Mouse (Mus musculus) liver, adult 2 months (tissue): ENCODE data around the gene Cyp2c23. TPM values are rescaled to one million over a fixed set of nuclear protein-coding genes. Genes with fewer than 3 reads are reported as not detected.

ENCODE experiments used
- DNase-seq: peaks from one replicate; pipeline ENCODE4 v3.0.0-alpha.2; 2011; ENCODE audit warnings: low read depth, low spot score; ENCODE audit errors: extremely low read depth
- H3K27ac ChIP-seq: fragments of 200-500 bp; replicated peaks from 2 replicates; pipeline ENCODE4 v1.5.1; 2012; ENCODE audit warnings: low read depth, mild to moderate bottlenecking, control low read depth, inconsistent platforms, low read length; ENCODE audit not compliant: insufficient read depth
- H3K27me3 ChIP-seq: fragments of 200-500 bp; 2 replicates; pipeline ENCODE4 v1.6.1; 2012; ENCODE audit warnings: mild to moderate bottlenecking, moderate library complexity, low read length, inconsistent platforms; ENCODE audit not compliant: control insufficient read depth, insufficient read depth
- H3K36me3 ChIP-seq: fragments of 200-500 bp; 2 replicates; pipeline ENCODE4 v1.6.1; 2012; ENCODE audit warnings: low read length, inconsistent platforms; ENCODE audit not compliant: control insufficient read depth, insufficient read depth
- H3K4me1 ChIP-seq: fragments of 200-500 bp; 2 replicates; pipeline ENCODE4 v1.6.1; 2011; ENCODE audit warnings: low read length; ENCODE audit not compliant: control insufficient read depth, insufficient read depth
- H3K4me3 ChIP-seq: fragments of 200-500 bp; 2 replicates; pipeline ENCODE4 v1.5.1; 2011; ENCODE audit warnings: low read depth, mild to moderate bottlenecking, control low read depth, low read length, moderate library complexity; ENCODE audit not compliant: insufficient read depth
- H3K79me2 ChIP-seq: fragments of 200-500 bp; 2 replicates; pipeline ENCODE4 v1.6.1; 2012; ENCODE audit warnings: inconsistent platforms, mild to moderate bottlenecking, low read length, moderate library complexity; ENCODE audit not compliant: control insufficient read depth, insufficient read depth
- H3K9ac ChIP-seq: fragments of 200-500 bp; 2 replicates; pipeline ENCODE4 v1.6.1; 2012; ENCODE audit warnings: low read depth, mild to moderate bottlenecking, control low read depth, inconsistent platforms, low read length
- CTCF ChIP-seq: fragments of 200-500 bp; IDR thresholded peaks from 2 replicates; pipeline ENCODE4 v1.5.1; 2011; ENCODE audit warnings: low read depth, low read length, control low read depth
- POLR2A ChIP-seq: fragments of 200-500 bp; IDR thresholded peaks from 2 replicates; pipeline ENCODE4 v1.6.1; 2011; ENCODE audit warnings: low read length, control low read depth; ENCODE audit not compliant: insufficient read depth; ENCODE audit errors: extremely low read depth
- WGBS: fragments of 180-500 bp; shearing (Covaris S2); methylation state at CpG from one replicate; pipeline ENCODE4 v1.1.7; 2018; 5-methylcytosine and 5-hydroxymethylcytosine counted together
- polyA plus RNA-seq: library from polyadenylated mRNA; depleted of rRNA; stranded (reverse); fragments of >200 nt; gene quantifications from 2 replicates; pipeline ENCODE4 v1.2.3, GENCODE M21; 2012
- total RNA-seq: library from RNA; depleted of rRNA; stranded (reverse); fragments of >200 nt; gene quantifications from 2 replicates; pipeline ENCODE4 v1.2.3, GENCODE M21; 2014

Cyp2c23 gene
- total and polyA plus RNA-seq, 2 experiments: 233 to 262 TPM

DNA sequence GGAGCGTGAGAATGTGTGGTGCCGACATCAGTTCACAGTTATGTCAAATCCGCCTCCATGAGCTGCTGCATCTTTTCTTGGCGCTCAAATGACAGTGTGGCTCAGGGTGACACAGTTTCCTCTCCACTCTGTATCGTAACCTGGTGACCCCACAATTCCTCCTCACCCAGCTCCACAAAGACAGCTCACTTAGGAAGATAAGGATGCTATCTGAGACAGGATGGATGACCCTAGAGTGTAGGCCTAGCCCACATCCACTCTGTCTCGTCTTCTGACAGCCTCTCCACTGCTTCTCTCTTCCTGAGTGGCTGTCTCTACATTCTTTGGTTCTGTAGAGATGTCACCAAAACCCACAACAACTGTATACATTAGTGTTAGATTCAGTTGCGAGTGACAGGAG lies 33.6 kb downstream of the Cyp2c23 start:
- no peaks in the 10 kb centered on the region for H3K27me3 ChIP-seq
- H3K9ac ChIP-seq: no peak overlapping the region
- TF ChIP-seq CTCF: no peak
- TF ChIP-seq POLR2A: no peak
- DNase-seq: no peak
- WGBS: 72% methylated on average over 7 of the region's 7 CpGs
- H3K4me1 ChIP-seq: peaks cover 12% of the 10 kb centered on the region
- H3K36me3 ChIP-seq: no peaks in the 10 kb centered on the region
- H3K4me3 ChIP-seq: no peak overlapping the region
- H3K79me2 ChIP-seq: no peaks in the 10 kb centered on the region
- H3K27ac ChIP-seq: no peak overlapping the region

DNA sequence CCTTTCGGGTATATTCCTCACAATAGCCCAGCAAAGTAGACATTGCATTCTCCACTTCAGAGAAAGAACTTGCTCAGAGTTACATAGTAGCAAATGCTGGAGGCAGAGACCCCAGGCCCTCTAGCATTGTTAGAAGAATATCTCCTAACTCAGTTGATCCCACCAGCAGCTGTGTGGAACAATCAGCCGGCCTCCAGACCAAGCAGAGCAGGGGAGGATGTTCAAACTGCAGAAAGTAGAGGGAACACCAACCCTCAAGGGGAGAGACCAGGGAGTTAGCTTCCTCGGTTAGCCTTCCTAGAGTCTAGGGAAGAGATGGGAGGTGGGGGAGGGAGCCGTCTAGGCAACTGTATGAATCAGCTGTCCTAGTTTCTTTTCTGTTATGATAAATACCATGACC lies 36.5 kb downstream of the Cyp2c23 start:
- H3K4me3 ChIP-seq: no peak overlapping the region
- H3K4me1 ChIP-seq: no peaks in the 10 kb centered on the region
- H3K79me2 ChIP-seq: no peaks in the 10 kb centered on the region
- no peaks in the 10 kb centered on the region for H3K27me3 ChIP-seq
- DNase-seq: no peak
- no peaks in the 10 kb centered on the region for H3K36me3 ChIP-seq
- no peak overlapping the region for H3K9ac ChIP-seq
- WGBS: 85% methylated on average over 4 of the region's 4 CpGs
- TF ChIP-seq POLR2A (no peak), CTCF (no peak)
- no peak overlapping the region for H3K27ac ChIP-seq

DNA sequence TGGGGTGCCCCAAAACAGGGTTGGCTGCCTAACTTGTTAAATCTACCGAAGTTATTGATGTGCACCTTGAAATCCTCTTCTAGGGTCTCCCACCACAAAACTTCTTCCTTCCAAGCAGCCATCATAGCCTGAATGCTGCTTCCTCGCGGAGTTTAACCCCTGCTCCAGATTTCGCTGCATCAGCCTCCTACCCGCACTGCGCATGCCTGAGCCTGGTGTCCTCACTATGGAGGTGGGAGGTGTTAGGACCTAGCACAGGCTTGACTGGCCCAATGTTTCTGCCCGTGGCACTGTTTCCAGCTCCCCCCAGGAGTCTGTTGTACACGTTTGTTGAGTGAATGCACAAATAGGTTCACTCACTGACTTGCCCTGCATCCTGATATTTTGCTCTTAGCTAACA lies 38.6 kb downstream of the Cyp2c23 start:
- H3K36me3 ChIP-seq: no peaks in the 10 kb centered on the region
- peaks cover 4% of the 10 kb centered on the region; the same call in 1 of the 2 replicates for H3K4me1 ChIP-seq
- H3K79me2 ChIP-seq: no peaks in the 10 kb centered on the region
- H3K9ac ChIP-seq: no peak overlapping the region
- WGBS: 85% methylated on average over 8 of the region's 8 CpGs
- H3K27ac ChIP-seq: no peak overlapping the region
- H3K27me3 ChIP-seq: no peaks in the 10 kb centered on the region
- no peak for DNase-seq
- TF ChIP-seq POLR2A (no peak), CTCF (no peak)
- no peak overlapping the region for H3K4me3 ChIP-seq

DNA sequence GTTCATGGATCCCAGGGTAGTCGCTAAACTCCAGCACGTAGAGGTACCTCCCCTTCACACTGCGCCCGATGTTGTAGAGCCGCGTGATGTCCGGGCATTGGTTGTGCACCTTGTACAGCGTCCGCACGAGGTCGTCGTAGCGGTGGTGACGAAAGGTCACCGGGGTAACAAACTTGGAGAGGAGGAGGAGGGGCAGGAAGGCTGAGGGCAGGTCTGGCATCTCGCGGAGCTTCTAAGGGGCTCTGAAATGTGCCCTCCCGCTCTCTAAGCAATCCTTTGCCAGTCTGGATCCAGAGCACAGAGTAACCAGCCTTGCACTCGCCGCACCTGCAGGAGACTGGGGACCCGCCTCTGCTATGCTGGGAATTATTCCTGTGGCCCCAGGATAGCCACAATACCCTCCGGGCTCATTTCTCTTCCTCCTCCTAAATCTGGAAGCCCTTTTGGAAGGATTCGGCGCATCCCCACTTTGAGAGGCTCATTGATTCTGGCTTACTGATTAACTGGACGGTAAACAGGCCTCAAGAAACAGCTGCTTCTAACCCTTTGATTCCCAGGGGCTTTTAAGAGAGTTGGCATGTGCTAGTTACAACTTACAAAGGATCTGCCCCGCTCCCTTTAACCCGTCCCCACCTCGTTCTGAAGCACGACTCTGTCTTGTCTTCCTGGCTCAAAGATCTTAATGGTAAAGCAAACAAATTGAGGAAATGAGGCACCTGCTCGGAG lies 42.8 kb downstream of the Cyp2c23 start, which contains the start of gene Cpn1:
TSS of gene Cpn1 (minus strand) at position 488 of the 726 bp plus-strand sequence.
- peak; percentile 32; the same call in 1 of the 2 replicates for TF ChIP-seq CTCF
- TF ChIP-seq POLR2A: peak; percentile 50; the same call in 1 of the 2 replicates
- WGBS: 14% methylated on average over 30 of the region's 30 CpGs

DNA sequence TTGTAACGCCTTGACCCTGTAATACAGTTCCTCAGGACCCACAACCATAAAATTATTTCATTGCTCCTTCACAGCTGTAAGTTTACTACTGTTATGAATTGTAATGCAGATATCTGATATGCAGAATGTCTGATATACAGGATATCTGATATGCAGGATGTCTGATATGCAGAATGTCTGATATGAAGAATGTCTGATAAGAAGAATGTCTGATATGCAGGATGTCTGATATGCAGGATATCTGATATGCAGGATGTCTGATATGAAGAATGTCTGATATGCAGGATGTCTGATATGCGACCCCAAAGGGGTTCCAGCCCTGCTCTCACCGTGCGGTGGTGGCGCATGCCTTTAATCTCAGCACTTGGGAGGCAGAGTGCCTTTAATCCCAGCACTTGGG lies 47.0 kb downstream of the Cyp2c23 start:
- H3K36me3 ChIP-seq: peaks cover 25% of the 10 kb centered on the region
- no peak overlapping the region for H3K4me3 ChIP-seq
- TF ChIP-seq CTCF (no peak), POLR2A (no peak)
- WGBS: 80% methylated on average over 5 of the region's 5 CpGs
- no peak overlapping the region for H3K9ac ChIP-seq
- no peak for DNase-seq
- no peak overlapping the region for H3K27ac ChIP-seq
- H3K4me1 ChIP-seq: peaks cover 10% of the 10 kb centered on the region
- peaks cover 19% of the 10 kb centered on the region; the same call in 1 of the 2 replicates for H3K79me2 ChIP-seq
- no peaks in the 10 kb centered on the region for H3K27me3 ChIP-seq

More for the DNA sequence above, 42.8 kb downstream of the Cyp2c23 start, which contains the start of gene Cpn1:
- peak within 1 kb of the TSS; percentile 62 for H3K4me3 ChIP-seq
- H3K9ac ChIP-seq: peak within 1 kb of the TSS; percentile 82
- peaks cover 4% of the 10 kb centered on the region for H3K36me3 ChIP-seq
- H3K27ac ChIP-seq: peak within 1 kb of the TSS; percentile 98
- H3K27me3 ChIP-seq: no peaks in the 10 kb centered on the region
- H3K79me2 ChIP-seq: peaks cover 15% of the 10 kb centered on the region; the same call in 1 of the 2 replicates
- peak; percentile 98 for DNase-seq
- H3K4me1 ChIP-seq: peaks cover 13% of the 10 kb centered on the region

DNA sequence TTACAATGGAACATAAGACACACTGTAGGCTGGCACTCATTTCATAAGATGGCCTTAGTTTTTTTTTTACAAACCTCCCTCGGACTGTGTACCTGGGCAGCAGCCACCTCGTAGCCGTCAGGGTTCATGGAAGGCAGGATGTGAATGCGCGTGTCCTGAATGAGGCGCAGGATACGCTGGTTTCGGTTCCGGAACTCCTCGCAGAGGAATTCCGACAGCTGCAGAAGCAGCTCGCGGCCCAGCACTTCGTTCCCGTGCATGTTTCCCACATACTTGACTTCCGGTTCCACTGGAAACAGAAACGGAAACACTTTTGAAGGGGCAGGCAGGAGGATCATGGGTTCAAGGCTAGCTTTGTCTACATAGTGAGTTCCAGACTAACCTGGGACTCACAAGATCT lies 48.3 kb downstream of the Cyp2c23 start:
- Histone ChIP-seq H3K27ac (no peak overlapping the region), H3K36me3 (peaks cover 31% of the 10 kb centered on the region), H3K9ac (no peak overlapping the region), H3K27me3 (no peaks in the 10 kb centered on the region), H3K4me3 (no peak overlapping the region), H3K79me2 (peaks cover 19% of the 10 kb centered on the region; the same call in 1 of the 2 replicates), H3K4me1 (peaks cover 9% of the 10 kb centered on the region)
- DNase-seq: no peak
- 92% methylated on average over 17 of the region's 17 CpGs for WGBS
- TF ChIP-seq POLR2A (no peak), CTCF (no peak)
